Mouse (Mus musculus) brain, embryonic 14.5 days (tissue): ENCODE results near the gene Timp4. TPM values are rescaled to one million over a fixed set of nuclear protein-coding genes. Genes with fewer than 3 reads are reported as not detected.
A peak's percentile ranks its signal among the peaks of the same experiment; 100 is the strongest.

ENCODE experiments used
- DNase-seq: peaks from one replicate; pipeline ENCODE4 v3.0.0-alpha.2; 2011; ENCODE audit warnings: low read depth
- CTCF ChIP-seq: fragments of 200-500 bp; IDR thresholded peaks from 2 replicates; pipeline ENCODE4 v1.5.1; 2012; ENCODE audit warnings: inconsistent platforms, mild to moderate bottlenecking, moderate library complexity, borderline replicate concordance; ENCODE audit not compliant: insufficient read depth, insufficient read length; ENCODE audit errors: extremely low read depth
- POLR2A ChIP-seq: fragments of 200-500 bp; IDR thresholded peaks from 2 replicates; pipeline ENCODE4 v1.6.1; 2012; ENCODE audit warnings: mild to moderate bottlenecking, inconsistent platforms, borderline replicate concordance; ENCODE audit not compliant: poor library complexity, insufficient read depth, insufficient read length, severe bottlenecking; ENCODE audit errors: extremely low read depth
- polyA plus RNA-seq: library from polyadenylated mRNA; depleted of rRNA; stranded (reverse); fragments of >200 nt; gene quantifications from 2 replicates; pipeline ENCODE4 v1.2.3, GENCODE M21; 2012; rRNA removed

The Timp4 gene
- polyA plus RNA-seq = 1.9 and 5.7 TPM in 2 replicates

- TF ChIP-seq POLR2A (no peak), CTCF (no peak)
- peak; percentile 62 for DNase-seq
Measured at GRCm38 (mm10) chr6:115252099-115252873, at the start of gene Timp4. TSS of gene Timp4 (minus strand) at chr6:115252205.

GRCm38 (mm10) chr6:115293877-115294276, 41.9 kb upstream of the Timp4 start:
- DNase-seq = peak; percentile 5
- TF ChIP-seq CTCF = no peak

- DNase-seq = peak; percentile 9
- no peak for TF ChIP-seq CTCF
- no peak for TF ChIP-seq POLR2A
Measured at GRCm38 (mm10) chr6:115292621-115293020, 40.6 kb upstream of the Timp4 start.

GRCm38 (mm10) chr6:115291823-115292222, 39.8 kb upstream of the Timp4 start:
- no peak for DNase-seq
- TF ChIP-seq CTCF (no peak), POLR2A (no peak)

GRCm38 (mm10) chr6:115291068-115291467, 39.1 kb upstream of the Timp4 start:
- TF ChIP-seq CTCF = no peak
- no peak for TF ChIP-seq POLR2A
- no peak for DNase-seq

- TF ChIP-seq POLR2A (no peak), CTCF (no peak)
- DNase-seq = peak; percentile 3
Measured at GRCm38 (mm10) chr6:115290561-115290960, 38.6 kb upstream of the Timp4 start.

GRCm38 (mm10) chr6:115288223-115288622, 36.2 kb upstream of the Timp4 start:
- no peak for DNase-seq
- TF ChIP-seq CTCF = no peak
- no peak for TF ChIP-seq POLR2A

- TF ChIP-seq CTCF (no peak), POLR2A (no peak)
- no peak for DNase-seq
Measured at GRCm38 (mm10) chr6:115286441-115286840, 34.4 kb upstream of the Timp4 start.

- no peak for DNase-seq
- TF ChIP-seq CTCF (no peak), POLR2A (no peak)
Measured at GRCm38 (mm10) chr6:115284153-115284552, 32.1 kb upstream of the Timp4 start.

- TF ChIP-seq POLR2A (no peak), CTCF (no peak)
- no peak for DNase-seq
Measured at GRCm38 (mm10) chr6:115279639-115280038, 27.6 kb upstream of the Timp4 start.

- no peak for TF ChIP-seq POLR2A
- TF ChIP-seq CTCF = no peak
- DNase-seq = no peak
Measured at GRCm38 (mm10) chr6:115278086-115278485, 26.1 kb upstream of the Timp4 start.

- no peak for TF ChIP-seq POLR2A
- no peak for TF ChIP-seq CTCF
- no peak for DNase-seq
Measured at GRCm38 (mm10) chr6:115275116-115275815, 23.3 kb upstream of the Timp4 start.
